In genomic region chr2:30826825-30827748, GRCm38 (mm10) we compare ENCODE assay signal across 9 mouse cellular contexts. TPM values are rescaled to one million over a fixed set of nuclear protein-coding genes. Genes with fewer than 3 reads are reported as not detected.
A peak's percentile ranks its signal among the peaks of the same experiment; 100 is the strongest.
DNase-seq lines count a peak whose midpoint lies in the region; ATAC-seq lines count a peak whose summit lies in the region.
"Had no signal": no experiment of that assay in that cellular context is flagged by ENCODE, and none has a peak within 500 bp of the region (broad histone marks: within the 10 kb centered on the region; RNA-seq: fewer than 3 reads in every experiment).

No protein-coding gene starts in this region.

- no peaks in the 10 kb centered on the region for H3K9me3 ChIP-seq in hindbrain, embryonic 14.5 days (ENCODE audit: control insufficient read depth, low read length)
- H3K9me3 ChIP-seq in megakaryocyte, embryonic 14.5 days = no peaks in the 10 kb centered on the region

- peak; percentile 75 for ATAC-seq in erythroid progenitor cell, adult 5-6 weeks (replicated peaks; ENCODE audit: low FRiP score, poor library complexity, severe bottlenecking)
- ATAC-seq in hindbrain, embryonic 14.5 days (ENCODE audit: low FRiP score) = no peak

- H3K4me2 ChIP-seq in hindbrain, embryonic 14.5 days (replicated peaks) = peak overlapping the region; percentile 91

- peak overlapping the region; percentile 99 for H3K4me3 ChIP-seq in hindbrain, embryonic 14.5 days (replicated peaks; ENCODE audit: low read length)
- H3K4me3 ChIP-seq in megakaryocyte, embryonic 14.5 days (replicated peaks) = peak overlapping the region; percentile 99

- WGBS in hindbrain, embryonic 14.5 days = 38% methylated on average over 26 of the region's 26 CpGs

- DNase-seq in adrenal gland, adult 18-20 months (ENCODE audit: low spot score in 2 of 2) = peak; percentile 38 to 47
- no peak for DNase-seq in adrenal gland, adult 8-10 months
- peak; percentile 74 for DNase-seq in ZHBTc4 (ENCODE audit: low read depth, low spot score)
- DNase-seq in hindbrain, embryonic 14.5 days (ENCODE audit: low spot score) = no peak
- DNase-seq in left cerebral cortex, postnatal 25 days (ENCODE audit: low spot score in 2 of 2) = peak; percentile 49 to 66
- DNase-seq in spleen, adult 18-20 months = peak; percentile 29 to 51

- H3K27ac ChIP-seq in hindbrain, embryonic 14.5 days = 0 out of 2 replicates have a peak overlapping the region, but pooled peaks have one; percentile 64

- intact Hi-C loops in left cerebral cortex, postnatal 25 days (cut with DNase I) = loop anchor here (5.0 kb wide), 1 partner anchor 100 kb away; the partner anchor contains the start of gene Ptges

- peak overlapping the region; percentile 91 for H3K9ac ChIP-seq in hindbrain, embryonic 14.5 days

- H3K4me1 ChIP-seq in hindbrain, embryonic 14.5 days (replicated peaks; ENCODE audit: control insufficient read depth, insufficient read depth, low read length) = peaks cover 11% of the 10 kb centered on the region
- H3K4me1 ChIP-seq in megakaryocyte, embryonic 14.5 days = peaks cover 37% of the 10 kb centered on the region

- peaks cover 46% of the 10 kb centered on the region for H3K36me3 ChIP-seq in hindbrain, embryonic 14.5 days (replicated peaks; ENCODE audit: control insufficient read depth, insufficient read depth)
- peaks cover 50% of the 10 kb centered on the region for H3K36me3 ChIP-seq in megakaryocyte, embryonic 14.5 days (replicated peaks; ENCODE audit: low read length)

- no peaks in the 10 kb centered on the region for H3K27me3 ChIP-seq in hindbrain, embryonic 14.5 days (ENCODE audit: control insufficient read depth, insufficient read depth, low read length)
- H3K27me3 ChIP-seq in megakaryocyte, embryonic 14.5 days (replicated peaks) = peaks cover 15% of the 10 kb centered on the region
- H3K27me3 ChIP-seq: Patski had no signal

RNA-seq across cellular contexts. Expression of gene Asb6, which starts 3.0 kb away (rescaled TPM):
- 10 to 100 TPM; 27.1 to 33.8 TPM for total RNA-seq in adrenal gland, adult 18-20 months (2021)
- total RNA-seq in adrenal gland, adult 8-10 months (2022) = 10 to 100 TPM; 32.9 to 41.3 (median 33.4) TPM
- total RNA-seq in erythroid progenitor cell, adult 5-6 weeks (2015; ENCODE audit: low replicate concordance) = 39.8 and 43.6 TPM in 2 replicates
- total RNA-seq in erythroid progenitor cell, adult 5-6 weeks (2017; ENCODE audit: low replicate concordance) = 61.4 and 62.3 TPM in 2 replicates
- polyA plus RNA-seq in hindbrain, embryonic 14.5 days (2014; fragmentation: Nextera tagmentation; extraction: Ambion mirVana) = 37.6 and 39.3 TPM in 2 replicates
- total RNA-seq in left cerebral cortex, postnatal 25 days (2021) = 10 to 100 TPM; 36.7 to 38.6 TPM
- 14.8 and 21.5 TPM in 2 replicates for polyA plus RNA-seq in megakaryocyte, embryonic 14.5 days (2012; ENCODE audit: insufficient read depth, low replicate concordance)

RNA-seq across cellular contexts. Expression of gene Prrx2, which starts 7.7 kb away (rescaled TPM):
- total RNA-seq in adrenal gland, adult 18-20 months (2021) = 1 to 10 TPM in 1 of 2 experiments, under 1 TPM in 1; 0.33 to 1.8 TPM
- total RNA-seq in adrenal gland, adult 8-10 months (2022) = 1 to 10 TPM in 2 of 4 experiments, under 1 TPM in 2; 0.59 to 2.2 (median 1.3) TPM
- not detected in 2 replicates for total RNA-seq in erythroid progenitor cell, adult 5-6 weeks (2015; ENCODE audit: low replicate concordance)
- 0.77 TPM in 1 of 2 replicates, not detected in the other for total RNA-seq in erythroid progenitor cell, adult 5-6 weeks (2017; ENCODE audit: low replicate concordance)
- 3.7 and 3.9 TPM in 2 replicates for polyA plus RNA-seq in hindbrain, embryonic 14.5 days (2014; fragmentation: Nextera tagmentation; extraction: Ambion mirVana)
- total RNA-seq in left cerebral cortex, postnatal 25 days (2021) = 1 to 10 TPM; 1.3 to 2.4 TPM
- polyA plus RNA-seq in megakaryocyte, embryonic 14.5 days (2012; ENCODE audit: insufficient read depth, low replicate concordance) = not detected in 2 replicates

RNA-seq across cellular contexts. Expression of gene Ntmt1, which starts 19.5 kb away (rescaled TPM):
- 10 to 100 TPM; 35.2 to 42.8 TPM for total RNA-seq in adrenal gland, adult 18-20 months (2021)
- total RNA-seq in adrenal gland, adult 8-10 months (2022) = 10 to 100 TPM; 40.1 to 77.8 (median 49.1) TPM
- total RNA-seq in erythroid progenitor cell, adult 5-6 weeks (2015; ENCODE audit: low replicate concordance) = 1.7 and 2.2 TPM in 2 replicates
- 4.0 TPM in 1 of 2 replicates, not detected in the other for total RNA-seq in erythroid progenitor cell, adult 5-6 weeks (2017; ENCODE audit: low replicate concordance)
- polyA plus RNA-seq in hindbrain, embryonic 14.5 days (2014; fragmentation: Nextera tagmentation; extraction: Ambion mirVana) = 102 and 103 TPM in 2 replicates
- 10 to 100 TPM; 35.0 to 37.2 TPM for total RNA-seq in left cerebral cortex, postnatal 25 days (2021)
- polyA plus RNA-seq in megakaryocyte, embryonic 14.5 days (2012; ENCODE audit: insufficient read depth, low replicate concordance) = 10.3 and 36.9 TPM in 2 replicates

RNA-seq across cellular contexts. Expression of gene 1700001O22Rik, which starts 23.6 kb away (rescaled TPM):
- total RNA-seq in adrenal gland, adult 18-20 months (2021) = 1 to 10 TPM; 2.1 to 2.8 TPM
- total RNA-seq in adrenal gland, adult 8-10 months (2022) = 1 to 10 TPM; 3.6 to 6.2 (median 5.7) TPM
- total RNA-seq in erythroid progenitor cell, adult 5-6 weeks (2015; ENCODE audit: low replicate concordance) = not detected in 2 replicates
- total RNA-seq in erythroid progenitor cell, adult 5-6 weeks (2017; ENCODE audit: low replicate concordance) = not detected in 2 replicates
- 0.87 and 2.1 TPM in 2 replicates for polyA plus RNA-seq in hindbrain, embryonic 14.5 days (2014; fragmentation: Nextera tagmentation; extraction: Ambion mirVana)
- 1 to 10 TPM; 6.8 to 7.0 TPM for total RNA-seq in left cerebral cortex, postnatal 25 days (2021)
- polyA plus RNA-seq in megakaryocyte, embryonic 14.5 days (2012; ENCODE audit: insufficient read depth, low replicate concordance) = not detected in 2 replicates

Comparison
In these comparisons a context has a peak if more than half of its experiments do, and no peak if none do; other contexts are left out.
1. DNase-seq: peak in adrenal gland, adult 18-20 months (2 of 2), ZHBTc4 (single experiment), left cerebral cortex, postnatal 25 days (2 of 2) and spleen, adult 18-20 months (2 of 2); none in adrenal gland, adult 8-10 months (single experiment) and hindbrain, embryonic 14.5 days (single experiment).
2. RNA of gene Ntmt1, which starts 19.5 kb away (total RNA-seq): 40.1 to 77.8 TPM in adrenal gland, adult 8-10 months, 35.2 to 42.8 TPM in adrenal gland, adult 18-20 months and 35.0 to 37.2 TPM in left cerebral cortex, postnatal 25 days; 1.7 to 4.0 TPM in erythroid progenitor cell, adult 5-6 weeks; every median in the first group is over 4 times any median in the second.